Mouse (Mus musculus) forebrain, embryonic 11.5 days (tissue): ENCODE data around the gene Ltbp2. TPM values are rescaled to one million over a fixed set of nuclear protein-coding genes. Genes with fewer than 3 reads are reported as not detected.

Experiments used
- ATAC-seq: fragments of 200-750 bp; cut with Nextera tagmentation; replicated peaks from 2 replicates; pipeline ENCODE4 v1.8.0; 2017; ENCODE audit warnings: moderate TSS enrichment; ENCODE audit not compliant: low FRiP score
- DNase-seq: peaks from one replicate; pipeline ENCODE4 v3.0.0-alpha.2; 2017; ENCODE audit warnings: low spot score
- H3K27ac ChIP-seq: fragments of 300-500 bp; sonication (generic); 2 replicates; pipeline ENCODE4 v1.5.1; 2014; ENCODE audit warnings: low read depth, low read length
- H3K27me3 ChIP-seq: fragments of 300-500 bp; sonication (generic); 2 replicates; pipeline ENCODE4 v1.6.1; 2014; ENCODE audit warnings: mild to moderate bottlenecking, low read length, mixed read lengths; ENCODE audit not compliant: control insufficient read depth, insufficient read depth
- H3K36me3 ChIP-seq: fragments of 300-500 bp; sonication (generic); 2 replicates; pipeline ENCODE4 v1.6.1; 2014; ENCODE audit warnings: mild to moderate bottlenecking, low read length, moderate library complexity, mixed read lengths; ENCODE audit not compliant: control insufficient read depth, insufficient read depth
- H3K4me1 ChIP-seq: fragments of 300-500 bp; sonication (generic); replicated peaks from 2 replicates; pipeline ENCODE4 v1.6.1; 2014; ENCODE audit warnings: low read length, mixed read lengths; ENCODE audit not compliant: control insufficient read depth, insufficient read depth
- H3K4me2 ChIP-seq: fragments of 300-500 bp; sonication (generic); 2 replicates; pipeline ENCODE4 v1.6.1; 2014; ENCODE audit warnings: low read depth, mild to moderate bottlenecking, low read length, moderate library complexity, mixed read lengths; ENCODE audit not compliant: severe bottlenecking
- H3K4me3 ChIP-seq: fragments of 300-500 bp; sonication (generic); 2 replicates; pipeline ENCODE4 v1.5.1; 2014; ENCODE audit warnings: low read depth, low read length
- H3K9ac ChIP-seq: fragments of 300-500 bp; sonication (generic); 2 replicates; pipeline ENCODE4 v1.6.1; 2014; ENCODE audit warnings: low read length
- H3K9me3 ChIP-seq: fragments of 300-500 bp; sonication (generic); 2 replicates; pipeline ENCODE4 v1.6.1; 2016; ENCODE audit warnings: low read length, mixed read lengths; ENCODE audit not compliant: control insufficient read depth
- WGBS: fragments of 180-500 bp; shearing (Covaris S2); extraction: QIAGEN DNeasy Blood & Tissue Kit; methylation state at CpG from one replicate; pipeline ENCODE4 v1.1.7; 2014; 5-methylcytosine and 5-hydroxymethylcytosine counted together
- polyA plus RNA-seq: library from polyadenylated mRNA; unstranded; fragments of >200 nt; fragmentation: Nextera tagmentation; extraction: Ambion mirVana; gene quantifications from 2 replicates; pipeline ENCODE4 v1.2.1, GENCODE M21; 2014

Gene Ltbp2
- polyA plus RNA-seq, 1 experiment from 2014 or later = not detected

DNA sequence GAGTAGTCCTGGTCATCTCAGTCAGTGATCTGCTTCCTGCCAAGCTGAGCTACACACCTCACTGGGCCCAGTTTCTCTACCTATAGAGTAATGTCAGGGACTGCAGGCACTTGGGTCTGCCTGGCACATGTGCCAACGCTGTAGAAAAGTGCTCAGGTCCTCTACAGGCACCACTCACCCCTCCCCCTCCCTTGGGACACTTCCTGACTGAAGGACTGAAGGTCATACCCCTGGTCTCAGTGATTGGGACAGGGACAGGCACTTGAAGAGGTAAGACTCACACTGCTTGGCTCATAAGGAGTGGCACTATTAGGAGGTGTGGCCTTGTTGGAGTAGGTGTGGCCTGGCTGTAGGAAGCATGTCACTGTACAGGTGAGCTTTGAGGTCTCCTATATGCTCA is 65.5 kb downstream of the Ltbp2 start:
- H3K36me3 ChIP-seq = no peaks in the 10 kb centered on the region
- no peak overlapping the region for H3K4me2 ChIP-seq
- WGBS = 65% methylated on average over 1 of the region's 1 CpGs
- no peak overlapping the region for H3K9ac ChIP-seq
- DNase-seq (no peak), ATAC-seq (no peak)
- H3K4me1 ChIP-seq = no peaks in the 10 kb centered on the region
- H3K9me3 ChIP-seq = no peaks in the 10 kb centered on the region
- no peak overlapping the region for H3K27ac ChIP-seq
- no peaks in the 10 kb centered on the region for H3K27me3 ChIP-seq
- H3K4me3 ChIP-seq = no peak overlapping the region

DNA sequence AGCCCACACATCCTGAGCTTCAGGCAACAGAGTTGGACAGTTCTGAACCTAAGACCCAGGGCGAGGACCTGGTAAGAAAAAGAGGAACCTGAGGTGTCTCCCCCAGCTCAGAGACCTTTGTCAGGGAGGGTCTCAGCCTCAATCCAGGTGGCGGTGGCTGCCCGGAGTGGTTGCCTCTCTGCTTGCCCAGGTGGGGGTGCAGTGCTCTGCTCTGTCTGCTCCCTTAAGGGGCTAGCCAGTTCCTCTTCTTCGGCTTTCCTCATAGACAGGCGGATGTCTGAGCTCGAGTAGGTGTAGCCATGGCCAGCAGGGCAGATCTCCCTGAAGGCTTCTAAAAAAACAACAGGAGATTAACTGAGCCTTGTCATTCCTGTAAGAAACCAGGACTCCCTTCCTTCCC is 67.3 kb downstream of the Ltbp2 start:
- Histone ChIP-seq H3K4me1 (no peaks in the 10 kb centered on the region), H3K9ac (no peak overlapping the region), H3K9me3 (no peaks in the 10 kb centered on the region), H3K27ac (no peak overlapping the region), H3K36me3 (no peaks in the 10 kb centered on the region), H3K4me3 (no peak overlapping the region), H3K27me3 (no peaks in the 10 kb centered on the region), H3K4me2 (no peak overlapping the region)
- WGBS = 84% methylated on average over 6 of the region's 6 CpGs
- no peak for DNase-seq
- ATAC-seq = no peak

DNA sequence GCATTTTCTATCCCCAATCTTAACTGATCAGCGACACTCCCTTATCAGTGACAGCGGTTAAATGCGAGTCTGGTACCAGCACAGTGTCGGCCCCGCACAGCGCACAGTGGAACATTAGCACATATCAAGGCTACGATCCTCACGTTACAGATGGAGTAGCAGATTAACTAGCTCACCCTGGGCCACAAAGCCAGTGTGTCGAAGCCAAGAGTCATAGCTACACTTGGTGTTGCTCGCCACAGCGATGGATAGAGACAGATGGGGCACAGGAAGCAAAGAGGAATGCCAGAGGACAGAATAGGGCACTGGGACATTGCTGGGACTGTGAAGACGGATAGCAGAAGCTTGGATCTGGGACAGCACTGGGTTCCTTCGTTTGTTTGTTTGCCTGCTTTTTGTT is 69.0 kb downstream of the Ltbp2 start:
- no peak overlapping the region for H3K27ac ChIP-seq
- H3K9me3 ChIP-seq = no peaks in the 10 kb centered on the region
- DNase-seq (no peak), ATAC-seq (no peak)
- 89% methylated on average over 13 of the region's 13 CpGs for WGBS
- no peaks in the 10 kb centered on the region for H3K4me1 ChIP-seq
- H3K9ac ChIP-seq = no peak overlapping the region
- no peak overlapping the region for H3K4me2 ChIP-seq
- no peaks in the 10 kb centered on the region for H3K27me3 ChIP-seq
- H3K4me3 ChIP-seq = no peak overlapping the region
- H3K36me3 ChIP-seq = no peaks in the 10 kb centered on the region

DNA sequence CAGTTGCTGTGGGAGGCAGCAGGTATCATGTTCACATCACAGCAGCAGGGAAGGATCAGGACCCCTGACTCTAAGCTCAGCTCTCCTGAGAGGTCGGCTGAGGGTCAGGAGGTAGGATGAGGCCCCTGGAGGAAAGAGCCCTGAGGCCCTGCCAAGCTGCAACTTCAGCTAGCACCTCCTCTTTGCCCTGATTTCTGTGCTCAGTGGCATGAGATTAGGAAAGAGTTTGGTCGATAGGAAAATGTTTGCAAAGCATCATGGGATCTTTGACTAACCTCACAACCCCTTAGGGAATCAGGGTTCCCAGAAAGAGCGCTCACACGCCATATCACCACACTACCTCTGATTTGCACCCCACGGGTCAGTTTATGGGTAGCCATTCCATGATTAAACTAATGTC is 69.6 kb downstream of the Ltbp2 start:
- DNase-seq (no peak), ATAC-seq (no peak)
- Histone ChIP-seq H3K27ac (no peak overlapping the region), H3K27me3 (no peaks in the 10 kb centered on the region), H3K9me3 (no peaks in the 10 kb centered on the region), H3K4me2 (no peak overlapping the region), H3K9ac (no peak overlapping the region), H3K4me3 (no peak overlapping the region), H3K36me3 (no peaks in the 10 kb centered on the region), H3K4me1 (no peaks in the 10 kb centered on the region)
- WGBS = 70% methylated on average over 5 of the region's 5 CpGs

DNA sequence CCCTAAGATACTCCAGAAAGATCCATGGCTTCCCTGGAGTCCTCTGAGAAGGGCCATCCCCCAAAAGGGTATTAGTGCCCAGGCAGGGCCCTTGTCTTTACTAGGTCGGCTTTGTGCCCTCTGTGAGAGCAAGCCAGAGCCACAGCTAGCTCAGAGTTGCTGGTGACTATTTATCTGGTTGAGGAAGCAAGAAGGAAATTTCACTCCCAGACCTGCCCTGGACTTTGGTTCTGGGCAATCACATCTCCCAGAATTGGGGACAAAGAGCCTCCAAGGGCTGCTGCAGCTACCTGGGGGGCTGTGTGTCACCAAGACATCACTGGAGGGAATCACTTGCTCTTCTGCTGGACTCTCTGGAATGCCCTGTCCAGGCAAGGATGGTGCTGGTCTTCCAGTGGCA is 70.3 kb downstream of the Ltbp2 start:
- Histone ChIP-seq H3K4me3 (no peak overlapping the region), H3K9ac (no peak overlapping the region), H3K9me3 (no peaks in the 10 kb centered on the region), H3K27ac (no peak overlapping the region), H3K4me1 (no peaks in the 10 kb centered on the region), H3K36me3 (no peaks in the 10 kb centered on the region), H3K27me3 (no peaks in the 10 kb centered on the region), H3K4me2 (no peak overlapping the region)
- ATAC-seq (no peak), DNase-seq (no peak)
- WGBS = 80% methylated on average over 1 of the region's 1 CpGs

DNA sequence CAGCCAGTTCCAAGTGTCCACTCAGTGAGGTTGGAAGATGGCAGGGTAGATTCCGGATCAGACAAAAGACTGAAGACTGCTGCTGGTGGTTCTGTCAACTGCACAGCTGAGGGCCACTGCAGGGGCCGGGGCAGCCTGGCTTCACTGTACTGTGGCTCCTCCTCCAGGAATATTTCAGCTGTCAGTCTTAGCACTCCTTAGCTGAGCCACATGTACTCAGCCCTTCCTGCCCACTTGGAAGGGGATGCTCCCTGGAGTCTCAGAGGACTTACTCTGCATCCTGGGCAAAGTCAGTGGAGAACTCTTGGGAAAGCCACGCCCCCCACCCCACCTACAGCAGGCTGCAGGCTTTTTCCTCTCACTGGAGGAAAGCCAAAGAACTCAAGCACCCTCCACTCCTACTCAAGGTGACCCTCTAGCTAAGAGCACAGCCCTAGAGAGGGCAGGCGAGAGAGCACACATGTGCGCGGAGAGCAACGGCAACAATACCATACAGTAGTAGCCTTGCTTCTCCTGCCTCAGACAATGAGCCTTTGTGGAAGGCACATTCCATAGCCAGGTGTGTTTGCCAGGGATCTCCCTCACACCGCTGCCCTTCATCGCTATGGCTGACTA is 71.0 kb downstream of the Ltbp2 start:
- H3K4me2 ChIP-seq = no peak overlapping the region
- no peaks in the 10 kb centered on the region for H3K27me3 ChIP-seq
- DNase-seq = no peak
- no peak overlapping the region for H3K9ac ChIP-seq
- H3K27ac ChIP-seq = no peak overlapping the region
- H3K4me1 ChIP-seq = no peaks in the 10 kb centered on the region
- ATAC-seq = no peak
- no peaks in the 10 kb centered on the region for H3K36me3 ChIP-seq
- H3K9me3 ChIP-seq = no peaks in the 10 kb centered on the region
- 78% methylated on average over 9 of the region's 9 CpGs for WGBS
- no peak overlapping the region for H3K4me3 ChIP-seq

DNA sequence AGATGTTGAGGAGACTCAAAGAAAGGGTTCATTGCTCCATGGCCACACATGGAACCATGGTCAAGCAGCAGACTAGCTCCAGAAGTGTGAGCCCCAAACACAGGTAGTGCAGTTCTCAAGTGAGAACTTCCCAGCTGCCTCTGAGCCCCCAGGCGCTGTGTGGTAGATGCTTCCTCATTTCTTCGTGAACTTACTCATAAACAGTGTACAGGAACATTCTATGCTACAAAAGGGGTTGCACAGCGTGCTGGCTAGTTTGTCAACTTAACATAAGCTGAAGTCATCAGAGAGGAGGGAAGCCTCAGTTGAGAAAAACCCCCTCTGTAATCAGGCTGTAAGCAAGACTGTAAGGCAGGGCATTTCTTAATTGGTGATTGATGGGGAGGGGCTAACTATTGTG is 73.7 kb downstream of the Ltbp2 start:
- H3K9ac ChIP-seq = no peak overlapping the region
- no peak overlapping the region for H3K4me2 ChIP-seq
- WGBS = 90% methylated on average over 3 of the region's 3 CpGs
- H3K36me3 ChIP-seq = no peaks in the 10 kb centered on the region
- no peaks in the 10 kb centered on the region for H3K27me3 ChIP-seq
- DNase-seq (no peak), ATAC-seq (no peak)
- H3K4me3 ChIP-seq = no peak overlapping the region
- no peaks in the 10 kb centered on the region for H3K9me3 ChIP-seq
- no peak overlapping the region for H3K27ac ChIP-seq
- no peaks in the 10 kb centered on the region for H3K4me1 ChIP-seq

DNA sequence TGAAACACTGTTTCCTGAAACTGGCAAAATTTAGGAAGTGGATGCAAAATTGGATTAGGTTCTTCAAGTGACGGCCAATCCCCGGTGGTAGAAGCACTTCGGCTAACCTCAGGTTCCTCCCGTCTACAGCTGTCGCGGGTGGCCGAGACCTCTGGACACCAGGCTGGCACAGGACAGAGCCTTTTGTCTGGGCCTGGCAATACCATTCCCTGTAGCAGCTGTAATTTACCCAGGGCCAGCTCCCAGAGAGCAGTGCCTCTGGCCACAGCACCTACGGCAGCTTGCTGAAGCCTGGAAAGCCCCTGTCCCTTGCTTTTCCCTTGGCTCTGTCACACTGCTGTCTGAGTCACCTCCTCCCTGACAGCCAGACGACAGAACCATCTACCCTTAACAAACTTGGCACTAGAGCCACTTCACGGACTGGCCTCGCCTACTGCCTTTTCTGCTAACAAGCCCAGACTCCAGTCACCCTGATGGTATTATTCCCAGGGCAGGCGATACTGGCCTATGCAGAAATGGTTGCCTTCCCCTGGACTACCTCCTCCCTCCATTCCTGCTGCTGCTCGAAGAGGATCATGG is 74.7 kb downstream of the Ltbp2 start:
- Histone ChIP-seq H3K9me3 (no peaks in the 10 kb centered on the region), H3K27ac (no peak overlapping the region), H3K9ac (no peak overlapping the region), H3K4me1 (no peaks in the 10 kb centered on the region), H3K4me3 (no peak overlapping the region), H3K36me3 (no peaks in the 10 kb centered on the region), H3K4me2 (no peak overlapping the region), H3K27me3 (no peaks in the 10 kb centered on the region)
- no peak for ATAC-seq
- DNase-seq = no peak
- 87% methylated on average over 13 of the region's 13 CpGs for WGBS

DNA sequence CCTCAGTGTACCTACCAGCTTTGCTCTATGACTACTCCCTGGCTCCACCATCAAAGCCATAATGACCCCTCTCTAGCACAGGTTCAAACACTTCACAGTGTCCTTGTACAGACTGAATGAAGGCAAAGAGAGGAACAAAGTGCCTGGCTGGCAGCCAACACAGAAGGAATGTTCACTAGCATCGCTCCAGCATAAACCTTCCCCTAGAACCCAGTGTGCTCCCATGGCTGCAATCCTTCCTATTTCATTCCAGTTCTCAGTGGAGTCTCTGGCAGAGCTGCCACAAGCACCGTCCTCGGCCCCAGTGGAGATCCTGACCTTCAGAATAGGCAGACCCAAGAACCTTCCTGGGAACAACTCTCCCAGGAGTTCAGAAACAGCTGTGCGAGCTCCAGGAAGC is 75.9 kb downstream of the Ltbp2 start:
- Histone ChIP-seq H3K36me3 (no peaks in the 10 kb centered on the region), H3K9me3 (no peaks in the 10 kb centered on the region), H3K4me3 (no peak overlapping the region), H3K27me3 (no peaks in the 10 kb centered on the region), H3K4me1 (no peaks in the 10 kb centered on the region), H3K9ac (no peak overlapping the region), H3K27ac (no peak overlapping the region), H3K4me2 (no peak overlapping the region)
- no peak for ATAC-seq
- DNase-seq = no peak
- 86% methylated on average over 4 of the region's 4 CpGs for WGBS
